Mouse (Mus musculus) intestine, embryonic 15.5 days (tissue): ENCODE measurements around the gene Tdrd5. TPM values are rescaled to one million over a fixed set of nuclear protein-coding genes. Genes with fewer than 3 reads are reported as not detected.

ENCODE experiments used
- ATAC-seq: fragments of 200-750 bp; cut with Nextera tagmentation; 2 replicates; pipeline ENCODE4 v1.8.0; 2017; ENCODE audit warnings: moderate TSS enrichment, moderate library complexity
- H3K27ac ChIP-seq: fragments of 300-500 bp; sonication (generic); 2 replicates; pipeline ENCODE4 v1.5.1; 2015; ENCODE audit warnings: mild to moderate bottlenecking, inconsistent platforms
- H3K27me3 ChIP-seq: fragments of 300-500 bp; sonication (generic); replicated peaks from 2 replicates; pipeline ENCODE4 v1.6.1; 2015; ENCODE audit warnings: inconsistent platforms
- H3K36me3 ChIP-seq: fragments of 300-500 bp; sonication (generic); 2 replicates; pipeline ENCODE4 v1.6.1; 2015; ENCODE audit warnings: inconsistent platforms
- H3K4me1 ChIP-seq: fragments of 300-500 bp; sonication (generic); replicated peaks from 2 replicates; pipeline ENCODE4 v1.6.1; 2015; ENCODE audit warnings: inconsistent platforms
- H3K4me2 ChIP-seq: fragments of 300-500 bp; sonication (generic); replicated peaks from 2 replicates; pipeline ENCODE4 v1.6.1; 2015; ENCODE audit warnings: mild to moderate bottlenecking, inconsistent platforms
- H3K4me3 ChIP-seq: fragments of 300-500 bp; sonication (generic); replicated peaks from 2 replicates; pipeline ENCODE4 v1.5.1; 2015; ENCODE audit warnings: inconsistent platforms
- H3K9ac ChIP-seq: fragments of 300-500 bp; sonication (generic); 2 replicates; pipeline ENCODE4 v1.6.1; 2015; ENCODE audit warnings: inconsistent platforms
- H3K9me3 ChIP-seq: fragments of 300-500 bp; sonication (generic); 2 replicates; pipeline ENCODE4 v1.6.1; 2016; ENCODE audit warnings: inconsistent platforms
- WGBS: fragments of 180-500 bp; shearing (Covaris S2); methylation state at CpG from one replicate; pipeline ENCODE4 v1.1.7; 2015; 5-methylcytosine and 5-hydroxymethylcytosine counted together
- polyA plus RNA-seq: library from polyadenylated mRNA; unstranded; fragments of >200 nt; fragmentation: Nextera tagmentation; extraction: Ambion mirVana; gene quantifications from 2 replicates; pipeline ENCODE4 v1.2.1, GENCODE M21; 2015

The Tdrd5 gene
- polyA plus RNA-seq, 1 experiment from 2014 or later: 0.70 TPM

DNA sequence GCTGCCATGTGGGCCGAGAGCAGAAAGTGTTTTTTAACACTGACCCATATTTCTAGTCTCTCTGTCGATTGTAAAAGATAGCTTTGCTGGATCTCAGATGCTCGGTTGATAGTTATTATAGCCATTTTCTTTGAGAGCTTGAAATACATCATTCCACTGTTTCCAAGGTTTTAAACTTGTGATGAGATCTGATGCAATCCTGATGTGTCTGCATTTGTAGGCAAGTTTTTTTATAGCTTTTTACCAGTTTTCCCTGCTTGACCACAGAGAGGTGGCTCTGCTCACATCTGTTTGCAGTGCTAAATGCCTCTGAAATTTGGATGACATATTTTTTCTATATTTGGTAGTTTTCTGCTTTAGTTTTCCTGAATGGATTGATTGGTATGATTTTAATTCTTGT lies 55.6 kb downstream of the Tdrd5 start:
- Histone ChIP-seq H3K27ac (no peak overlapping the region), H3K4me3 (no peak overlapping the region), H3K9ac (no peak overlapping the region), H3K27me3 (no peaks in the 10 kb centered on the region), H3K36me3 (no peaks in the 10 kb centered on the region), H3K4me2 (no peak overlapping the region), H3K9me3 (no peaks in the 10 kb centered on the region), H3K4me1 (no peaks in the 10 kb centered on the region)
- ATAC-seq: no peak
- WGBS: 56% methylated on average over 3 of the region's 3 CpGs

DNA sequence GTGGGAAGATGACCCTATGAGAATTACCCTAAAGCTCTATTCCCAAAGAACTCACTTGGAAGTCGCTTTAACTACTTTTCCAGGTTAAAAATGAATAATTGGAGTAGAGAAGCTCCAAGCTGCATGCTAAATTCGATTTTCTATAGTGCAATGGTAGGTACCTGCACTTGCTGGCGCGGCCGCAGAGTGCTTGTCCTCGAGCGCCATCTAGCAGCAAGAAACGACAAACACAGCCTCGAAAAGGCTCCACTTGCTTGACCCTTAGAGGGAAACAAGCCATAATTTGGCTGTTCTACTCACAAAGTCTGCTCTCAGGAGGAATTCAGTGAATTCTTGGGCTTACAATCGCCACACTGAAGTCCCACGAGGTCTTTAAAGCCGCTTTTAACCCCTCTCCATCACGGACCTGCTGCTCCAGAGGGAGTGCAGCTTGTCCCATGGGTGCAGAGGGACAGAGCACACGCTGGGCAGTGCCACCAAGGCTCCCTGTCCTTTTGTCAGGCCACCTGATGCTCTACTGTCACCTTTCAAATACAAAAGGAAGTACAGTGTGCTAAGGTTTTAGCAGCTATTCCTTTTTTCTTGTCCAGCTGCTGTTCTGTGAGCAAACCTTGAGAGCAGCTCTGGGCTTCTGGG lies 61.6 kb downstream of the Tdrd5 start:
- no peaks in the 10 kb centered on the region for H3K4me1 ChIP-seq
- H3K36me3 ChIP-seq: no peaks in the 10 kb centered on the region
- no peak overlapping the region for H3K9ac ChIP-seq
- no peaks in the 10 kb centered on the region for H3K27me3 ChIP-seq
- no peak overlapping the region for H3K4me3 ChIP-seq
- no peaks in the 10 kb centered on the region for H3K9me3 ChIP-seq
- WGBS: 6% methylated on average over 14 of the region's 14 CpGs
- H3K27ac ChIP-seq: no peak overlapping the region
- ATAC-seq: no peak
- no peak overlapping the region for H3K4me2 ChIP-seq

DNA sequence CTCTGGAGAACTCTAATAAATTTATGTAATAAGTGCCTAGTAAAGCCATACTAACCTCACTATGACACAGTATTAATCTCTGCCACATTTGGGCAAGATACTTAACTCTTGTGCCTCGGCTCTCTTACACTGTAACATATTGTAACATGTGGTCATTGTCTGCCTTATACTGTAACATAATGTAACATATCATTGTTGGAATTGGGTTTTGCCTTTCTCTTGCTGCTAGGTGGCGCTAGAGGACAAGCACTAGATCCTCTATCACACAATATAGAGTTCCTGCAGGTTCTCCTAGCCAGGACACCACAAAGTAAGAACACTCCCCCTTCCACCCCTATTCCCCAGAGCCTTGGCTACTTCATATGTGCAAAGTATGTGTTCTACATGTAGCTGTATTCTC lies 62.4 kb downstream of the Tdrd5 start:
- WGBS: 30% methylated on average over 2 of the region's 2 CpGs
- H3K27ac ChIP-seq: no peak overlapping the region
- ATAC-seq: no peak

DNA sequence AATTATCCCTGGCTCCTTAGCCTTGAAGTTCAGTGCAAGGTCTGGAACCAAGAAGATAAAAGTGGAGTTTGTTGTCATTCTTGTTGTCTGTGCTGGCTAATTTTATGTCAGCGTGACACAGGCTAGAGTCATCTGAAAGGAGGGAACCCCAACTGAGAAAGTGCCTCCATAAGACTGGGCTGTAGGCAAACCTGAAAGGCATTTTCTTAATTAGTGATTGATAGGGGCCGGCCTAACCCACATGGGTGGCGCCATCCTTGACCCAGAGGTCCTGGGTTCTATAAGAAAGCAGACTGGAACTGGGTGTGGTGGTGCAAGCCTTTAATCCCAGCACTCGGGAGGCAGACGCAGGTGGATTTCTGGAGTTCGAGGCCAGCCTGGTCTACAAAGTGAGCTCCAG lies 72.3 kb downstream of the Tdrd5 start:
- Histone ChIP-seq H3K27me3 (no peaks in the 10 kb centered on the region), H3K27ac (0 out of 2 replicates have a peak overlapping the region, but pooled peaks have one; percentile 7), H3K4me2 (0 out of 2 replicates have a peak overlapping the region, but pooled peaks have one; percentile 26), H3K4me3 (no peak overlapping the region), H3K36me3 (no peaks in the 10 kb centered on the region), H3K9ac (no peak overlapping the region), H3K4me1 (peaks cover 7% of the 10 kb centered on the region; the same call in 1 of the 2 replicates), H3K9me3 (no peaks in the 10 kb centered on the region)
- peak; percentile 3; the same call in 1 of the 2 replicates for ATAC-seq
- WGBS: 86% methylated on average over 6 of the region's 6 CpGs

More for the DNA sequence above, 62.4 kb downstream of the Tdrd5 start:
- H3K27me3 ChIP-seq: no peaks in the 10 kb centered on the region
- no peak overlapping the region for H3K4me2 ChIP-seq
- H3K4me1 ChIP-seq: no peaks in the 10 kb centered on the region
- no peaks in the 10 kb centered on the region for H3K36me3 ChIP-seq
- H3K4me3 ChIP-seq: no peak overlapping the region
- no peaks in the 10 kb centered on the region for H3K9me3 ChIP-seq
- H3K9ac ChIP-seq: no peak overlapping the region

DNA sequence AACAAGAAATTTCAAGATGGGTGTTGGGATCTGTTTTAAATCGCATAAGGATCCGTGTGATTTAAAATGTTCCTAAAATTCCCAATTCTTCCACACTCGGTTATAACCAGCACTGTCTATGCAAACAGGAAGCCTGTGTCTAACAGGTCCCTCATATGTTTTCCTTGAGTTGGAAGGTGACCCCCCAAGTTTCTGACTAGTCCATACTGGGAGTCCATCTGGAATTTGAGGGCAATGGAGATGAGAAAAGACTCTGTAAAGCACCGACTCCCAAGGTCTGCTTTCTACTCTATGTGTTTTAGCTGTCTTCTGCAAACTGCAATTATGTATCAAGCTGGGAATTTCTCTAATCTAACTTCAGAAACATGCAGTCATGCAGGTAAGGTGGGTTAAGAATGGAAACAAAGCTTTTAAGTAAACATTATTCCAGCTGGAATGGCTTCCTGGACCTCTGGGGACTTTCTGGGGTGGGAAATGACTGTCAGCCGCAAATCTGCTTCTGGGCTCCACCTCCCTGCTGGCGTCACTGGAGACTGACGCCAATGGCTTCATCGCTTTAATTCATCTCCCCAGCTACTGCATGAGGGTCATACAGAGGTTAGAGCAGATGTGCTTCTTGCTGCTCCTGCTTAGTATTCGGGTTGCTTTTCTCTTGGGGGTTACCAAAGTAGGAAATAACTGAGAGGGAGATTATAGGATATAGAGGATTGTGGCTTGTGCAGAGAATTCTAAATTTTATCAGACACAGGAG lies 73.0 kb downstream of the Tdrd5 start:
- Histone ChIP-seq H3K27me3 (no peaks in the 10 kb centered on the region), H3K9me3 (no peaks in the 10 kb centered on the region), H3K36me3 (no peaks in the 10 kb centered on the region), H3K4me1 (peaks cover 7% of the 10 kb centered on the region; the same call in 1 of the 2 replicates), H3K9ac (no peak overlapping the region), H3K4me3 (no peak overlapping the region), H3K4me2 (peak overlapping the region; percentile 26; the same call in 1 of the 2 replicates), H3K27ac (0 out of 2 replicates have a peak overlapping the region, but pooled peaks have one; percentile 7)
- 25% methylated on average over 9 of the region's 9 CpGs for WGBS
- ATAC-seq: peak; percentile 71

DNA sequence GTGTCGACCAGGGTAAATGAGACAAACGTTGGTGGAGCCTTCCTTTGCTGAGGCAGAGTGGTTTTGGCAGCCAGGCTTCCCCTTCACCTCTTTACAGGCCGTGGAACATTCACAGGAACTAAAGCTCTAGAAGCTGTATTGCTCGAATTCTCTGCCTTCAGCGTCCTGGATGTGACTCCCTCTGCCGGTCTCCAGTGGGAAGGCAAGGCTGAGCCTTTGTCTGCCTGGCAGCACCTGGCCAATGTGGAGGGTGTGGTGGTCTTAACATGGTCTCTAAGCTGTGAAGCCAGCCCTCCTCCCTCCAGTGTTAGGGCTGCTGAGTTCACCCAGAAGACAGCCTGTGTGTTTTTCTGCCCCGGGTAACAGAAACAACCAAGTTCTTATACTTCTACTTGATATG lies 74.0 kb downstream of the Tdrd5 start:
- H3K27ac ChIP-seq: no peak overlapping the region
- peaks cover 7% of the 10 kb centered on the region; the same call in 1 of the 2 replicates for H3K4me1 ChIP-seq
- no peak overlapping the region for H3K9ac ChIP-seq
- no peaks in the 10 kb centered on the region for H3K36me3 ChIP-seq
- peak; percentile 28; the same call in 1 of the 2 replicates for ATAC-seq
- H3K27me3 ChIP-seq: no peaks in the 10 kb centered on the region
- H3K4me3 ChIP-seq: no peak overlapping the region
- no peaks in the 10 kb centered on the region for H3K9me3 ChIP-seq
- 28% methylated on average over 7 of the region's 7 CpGs for WGBS
- H3K4me2 ChIP-seq: no peak overlapping the region

DNA sequence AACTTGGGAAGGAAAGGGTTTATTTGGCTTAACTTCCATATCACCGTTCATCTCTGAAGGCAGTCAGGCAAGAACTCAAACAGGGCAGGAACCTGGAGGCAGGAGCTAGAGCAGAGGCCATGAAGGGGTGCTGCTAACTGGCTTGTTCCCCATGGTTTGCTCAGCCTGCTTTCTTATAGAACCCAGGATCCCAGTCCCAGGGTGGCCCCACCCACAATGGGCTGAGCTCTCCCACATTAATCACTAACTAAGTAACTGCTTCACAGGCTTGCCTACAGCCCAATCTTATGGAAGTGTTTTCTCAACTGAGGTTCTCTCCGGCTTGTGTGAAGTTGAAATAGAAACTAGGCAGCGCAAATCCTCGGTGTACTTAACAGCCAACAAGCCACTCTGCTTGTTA lies 74.7 kb downstream of the Tdrd5 start:
- H3K27ac ChIP-seq: no peak overlapping the region
- ATAC-seq: no peak
- no peak overlapping the region for H3K9ac ChIP-seq
- H3K9me3 ChIP-seq: no peaks in the 10 kb centered on the region
- no peak overlapping the region for H3K4me2 ChIP-seq
- peaks cover 7% of the 10 kb centered on the region; the same call in 1 of the 2 replicates for H3K4me1 ChIP-seq
- no peaks in the 10 kb centered on the region for H3K27me3 ChIP-seq
- H3K36me3 ChIP-seq: no peaks in the 10 kb centered on the region
- no peak overlapping the region for H3K4me3 ChIP-seq
- 74% methylated on average over 4 of the region's 4 CpGs for WGBS

DNA sequence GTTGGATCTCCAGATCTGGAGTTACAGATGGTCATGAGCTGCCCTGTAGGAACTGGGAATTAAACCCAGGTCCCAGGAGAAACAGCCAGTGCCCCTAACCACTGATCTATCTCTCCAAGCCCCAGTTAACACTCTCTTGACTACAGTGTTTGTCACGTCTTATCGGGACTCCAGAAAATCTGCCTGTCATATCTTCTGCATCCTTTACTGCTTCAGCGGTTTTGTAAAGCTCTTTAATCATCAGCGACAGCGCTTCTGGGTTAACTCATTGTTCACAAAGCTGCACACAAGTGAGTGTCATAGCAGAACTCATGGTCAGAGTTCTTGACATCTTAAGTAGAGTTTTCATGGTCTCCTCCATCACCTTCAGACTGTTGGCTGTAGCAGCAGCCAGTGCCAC lies 76.6 kb downstream of the Tdrd5 start:
- no peak for ATAC-seq
- no peak overlapping the region for H3K9ac ChIP-seq
- WGBS: 70% methylated on average over 5 of the region's 5 CpGs
- H3K27me3 ChIP-seq: no peaks in the 10 kb centered on the region
- H3K9me3 ChIP-seq: no peaks in the 10 kb centered on the region
- H3K27ac ChIP-seq: no peak overlapping the region
- H3K4me2 ChIP-seq: no peak overlapping the region
- no peaks in the 10 kb centered on the region for H3K36me3 ChIP-seq
- H3K4me1 ChIP-seq: peaks cover 16% of the 10 kb centered on the region
- H3K4me3 ChIP-seq: no peak overlapping the region

DNA sequence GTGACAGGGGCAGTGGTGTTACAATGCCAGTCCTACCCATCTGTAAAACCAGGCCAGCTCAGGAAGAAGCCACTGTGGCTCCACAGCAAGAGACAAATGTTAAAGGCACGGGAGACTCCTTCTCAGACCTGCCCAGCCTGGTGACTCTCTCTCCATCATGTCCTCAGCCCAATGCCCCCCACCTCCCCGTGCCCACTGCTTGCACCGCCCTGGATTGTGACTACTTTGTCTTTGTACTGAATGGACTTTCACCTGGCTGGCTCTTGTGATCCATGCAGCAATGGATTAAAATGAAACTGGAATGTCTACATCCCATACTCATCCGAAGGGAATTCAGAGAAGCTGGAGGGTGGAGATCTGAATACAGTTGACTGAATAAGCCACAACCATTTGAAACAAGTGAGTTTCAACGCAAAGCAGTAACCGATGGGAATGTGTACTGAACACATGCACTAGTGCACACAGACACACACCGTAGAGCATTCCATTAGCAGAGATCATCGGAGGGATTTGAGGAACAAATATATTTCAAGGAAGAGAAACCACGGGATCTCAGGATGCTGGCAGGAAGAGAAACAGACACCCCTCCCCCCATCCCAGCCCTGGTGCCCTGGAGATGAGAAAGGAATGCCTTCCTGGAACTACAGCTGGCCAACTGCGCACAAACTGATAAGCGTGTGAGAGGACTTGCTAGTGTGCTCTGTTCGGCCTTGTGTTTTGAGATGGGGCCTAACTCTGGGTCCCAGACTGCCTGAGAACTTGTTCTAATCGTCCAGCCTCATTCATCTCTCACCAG lies 81.1 kb downstream of the Tdrd5 start:
- Histone ChIP-seq H3K4me2 (no peak overlapping the region), H3K4me3 (no peak overlapping the region), H3K4me1 (peaks cover 15% of the 10 kb centered on the region), H3K9me3 (no peaks in the 10 kb centered on the region), H3K36me3 (no peaks in the 10 kb centered on the region), H3K9ac (no peak overlapping the region), H3K27me3 (no peaks in the 10 kb centered on the region), H3K27ac (no peak overlapping the region)
- 48% methylated on average over 13 of the region's 13 CpGs for WGBS
- peak; percentile 80; the same call in 1 of the 2 replicates for ATAC-seq

DNA sequence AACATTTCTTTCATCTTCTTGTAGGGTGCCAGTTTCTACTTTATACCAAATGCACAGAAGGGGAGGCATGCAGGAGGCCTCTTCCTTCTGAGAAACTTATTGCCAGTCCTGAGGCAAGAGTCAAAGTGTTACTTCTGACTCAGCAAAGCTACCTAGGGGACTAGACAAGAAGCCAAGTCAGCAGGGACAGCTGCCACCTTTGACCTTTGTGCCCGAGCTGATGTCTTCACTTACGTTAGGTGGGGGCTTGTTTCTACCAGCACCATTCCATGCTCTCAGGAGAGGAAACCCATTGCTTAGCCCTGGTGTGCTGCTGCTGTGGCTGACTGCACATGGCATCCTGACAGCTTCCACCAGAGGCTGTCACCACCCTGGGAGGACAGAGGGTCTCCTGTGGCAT lies 82.1 kb downstream of the Tdrd5 start:
- Histone ChIP-seq H3K4me2 (no peak overlapping the region), H3K4me3 (no peak overlapping the region), H3K36me3 (no peaks in the 10 kb centered on the region), H3K9ac (no peak overlapping the region), H3K27ac (no peak overlapping the region), H3K4me1 (peaks cover 15% of the 10 kb centered on the region), H3K27me3 (no peaks in the 10 kb centered on the region), H3K9me3 (no peaks in the 10 kb centered on the region)
- no peak for ATAC-seq
- WGBS: 69% methylated on average over 2 of the region's 2 CpGs

DNA sequence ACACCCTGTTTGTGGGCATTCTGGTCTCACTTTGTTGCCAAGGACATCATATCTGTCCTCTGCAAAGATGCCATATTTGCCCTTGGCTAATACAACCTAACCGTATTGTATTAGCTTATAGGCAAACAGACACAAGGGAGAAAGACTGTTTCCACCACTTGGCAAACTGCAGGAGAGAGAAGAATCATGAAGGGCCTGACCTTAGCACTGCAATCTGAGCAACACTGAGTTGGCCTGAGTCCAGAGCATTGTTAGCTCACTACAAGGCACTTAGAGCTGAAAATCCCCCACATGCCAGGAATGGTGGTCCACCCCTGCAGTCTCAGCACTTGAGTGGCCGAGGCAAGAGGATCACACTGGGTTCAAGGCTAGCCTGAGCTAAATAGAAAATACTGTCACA lies 84.9 kb downstream of the Tdrd5 start:
- no peak overlapping the region for H3K27ac ChIP-seq
- 81% methylated on average over 2 of the region's 2 CpGs for WGBS
- H3K36me3 ChIP-seq: no peaks in the 10 kb centered on the region
- H3K9ac ChIP-seq: no peak overlapping the region
- no peaks in the 10 kb centered on the region for H3K9me3 ChIP-seq
- H3K4me2 ChIP-seq: no peak overlapping the region
- H3K4me3 ChIP-seq: no peak overlapping the region
- H3K4me1 ChIP-seq: peaks cover 15% of the 10 kb centered on the region
- H3K27me3 ChIP-seq: no peaks in the 10 kb centered on the region
- no peak for ATAC-seq

DNA sequence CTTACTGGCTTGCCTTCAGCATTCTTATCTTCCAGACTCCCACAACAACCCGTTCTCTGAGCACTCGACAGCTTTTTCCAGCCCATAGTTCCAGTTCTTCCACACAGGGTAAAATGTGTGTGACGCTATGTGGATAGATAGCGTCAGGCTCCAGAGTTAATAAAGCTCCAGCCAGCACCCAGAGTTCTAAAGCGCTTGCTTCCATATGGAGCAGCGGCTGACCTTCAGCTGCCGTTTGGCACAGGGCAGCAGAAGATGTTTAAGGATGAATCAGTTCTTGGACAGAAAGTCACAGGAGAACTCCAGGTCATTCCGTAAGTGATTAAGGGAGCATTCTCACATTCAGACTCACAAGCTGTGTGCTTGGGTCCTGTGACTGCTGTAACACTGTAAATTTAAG lies 85.5 kb downstream of the Tdrd5 start:
- H3K4me3 ChIP-seq: no peak overlapping the region
- no peak overlapping the region for H3K4me2 ChIP-seq
- H3K36me3 ChIP-seq: no peaks in the 10 kb centered on the region
- WGBS: 54% methylated on average over 8 of the region's 8 CpGs
- ATAC-seq: no peak
- H3K27ac ChIP-seq: no peak overlapping the region
- H3K9ac ChIP-seq: no peak overlapping the region
- peaks cover 15% of the 10 kb centered on the region for H3K4me1 ChIP-seq
- no peaks in the 10 kb centered on the region for H3K9me3 ChIP-seq
- H3K27me3 ChIP-seq: no peaks in the 10 kb centered on the region
